Mouse (Mus musculus): Measurements from ENCODE around the gene Uspl1.

The Uspl1 gene

GRCm38 (mm10) chr5:149257518-149258281 lies 73.5 kb downstream of the Uspl1 start:
- DNase-seq (ENCODE audit: low read depth, low spot score) = no peak

DNA sequence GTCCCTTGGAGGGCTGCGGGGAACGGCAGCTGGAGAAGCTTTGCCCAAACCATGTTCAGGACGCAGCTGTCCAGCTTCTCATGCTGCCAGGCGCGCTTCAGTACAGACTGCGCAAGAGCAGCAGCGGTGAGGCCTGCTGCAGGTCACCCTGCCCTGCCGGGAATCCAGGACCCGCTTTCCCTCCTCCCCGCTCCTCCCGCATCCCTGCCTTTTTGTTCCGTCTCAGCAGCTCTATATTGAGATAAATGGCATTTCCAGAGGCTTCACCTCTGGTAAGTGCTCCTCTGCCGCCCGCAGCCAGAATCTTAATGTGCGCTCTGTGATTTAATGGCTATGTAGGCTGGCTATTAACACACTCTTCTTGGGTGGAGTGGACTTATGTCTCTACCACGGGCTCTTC lies 74.9 kb downstream of the Uspl1 start:
- DNase-seq (ENCODE audit: low read depth, low spot score) = no peak

- no peak for DNase-seq (ENCODE audit: low read depth, low spot score)
Observed at GRCm38 (mm10) chr5:149261449-149261848, 77.3 kb downstream of the Uspl1 start.

GRCm38 (mm10) chr5:149261866-149262265 lies 77.7 kb downstream of the Uspl1 start:
- DNase-seq (ENCODE audit: low read depth, low spot score) = no peak

GRCm38 (mm10) chr5:149264405-149264804 lies 80.3 kb downstream of the Uspl1 start, which contains the start of gene Alox5ap:
Gene Alox5ap (plus strand): TSS chr5:149264767.
- no peak for DNase-seq (ENCODE audit: low read depth, low spot score)

- no peak for DNase-seq (ENCODE audit: low read depth, low spot score)
Observed at GRCm38 (mm10) chr5:149264878-149265279, 80.7 kb downstream of the Uspl1 start.

Data from retina, postnatal 7 days (tissue).